Mouse (Mus musculus): Measurements from ENCODE around the gene Hoxb5.

DNA sequence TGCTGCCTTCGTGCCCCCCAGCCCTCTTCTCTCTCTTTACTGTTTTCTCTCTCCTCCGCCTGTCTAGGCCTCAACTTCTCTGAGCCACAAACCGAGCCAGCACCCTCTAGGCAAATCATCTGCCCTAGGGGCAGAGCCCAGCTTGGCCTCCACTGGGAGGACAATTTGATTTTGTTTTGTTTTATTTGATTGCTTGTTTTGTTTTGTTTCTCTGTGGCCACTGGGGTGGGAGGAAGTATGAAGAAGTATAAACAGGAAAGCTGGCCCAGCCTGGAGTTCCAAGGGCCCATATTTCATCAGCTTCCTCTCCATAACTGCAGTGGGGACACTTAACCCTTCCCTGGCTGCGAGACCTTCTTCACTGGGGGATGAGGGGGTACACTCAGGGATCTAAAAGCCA, 6.2 kb downstream of the Hoxb5 start:
- TF ChIP-seq CTCF (IDR thresholded peaks at IDR 0.05; ENCODE audit: low read depth, low read length) (no peak), POLR2A (IDR thresholded peaks at IDR 0.05; ENCODE audit: borderline replicate concordance, low read depth, low read length) (no peak)
